Mouse (Mus musculus): Measurements from ENCODE around the gene Prdm11. TPM values are rescaled to one million over a fixed set of nuclear protein-coding genes. Genes with fewer than 3 reads are reported as not detected.
A peak's percentile ranks its signal among the peaks of the same experiment; 100 is the strongest.

The Prdm11 gene
- total RNA-seq, 2 experiments from 2014 or later: 29.2 to 30.8 TPM

DNA sequence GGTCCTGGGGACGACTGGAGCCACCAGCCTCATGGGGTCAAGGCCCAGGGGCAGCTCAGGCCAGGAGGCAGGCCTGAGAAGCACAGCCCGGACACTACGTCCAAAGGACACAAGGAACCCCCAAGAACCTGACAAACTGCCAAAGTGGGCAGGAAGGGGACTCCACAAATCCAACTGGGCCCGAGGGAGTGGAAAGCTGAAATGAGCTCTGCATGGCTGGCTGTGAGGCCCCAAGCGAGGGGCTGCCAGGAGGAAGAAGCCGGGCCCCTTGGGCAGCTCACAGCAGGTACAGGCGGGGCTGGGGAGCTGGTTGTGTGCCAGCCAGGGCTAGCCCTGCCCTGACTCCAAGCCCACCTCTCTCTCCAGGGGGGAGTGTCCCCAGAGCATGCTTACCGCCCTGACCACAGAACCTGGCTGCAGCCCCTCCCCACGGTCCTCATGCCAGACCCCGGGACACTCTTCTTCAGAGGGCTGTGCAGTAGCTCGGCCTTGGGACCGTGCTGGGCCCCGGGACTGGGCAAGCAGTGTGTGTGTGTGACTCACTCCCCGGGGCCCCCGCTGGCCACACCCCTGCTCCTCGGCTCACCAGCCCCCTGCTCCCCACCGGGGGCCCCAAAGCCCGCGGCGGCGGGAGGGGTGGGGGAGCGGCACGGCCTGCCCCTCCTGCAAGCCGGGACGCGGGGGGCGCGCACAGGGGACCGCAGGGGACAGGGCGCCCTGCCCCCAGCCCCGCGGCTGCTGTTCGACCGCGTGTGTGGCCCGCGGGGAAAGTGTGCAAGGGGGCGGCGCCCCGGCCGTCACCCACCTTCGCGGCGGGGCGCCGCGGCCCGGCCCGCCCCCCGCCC is 31.7 kb downstream of the Prdm11 start:
- intact Hi-C loops (cut with DNase I): no loop called here
- DNase-seq: peak; percentile 46

- DNase-seq: no peak
- intact Hi-C loops (cut with DNase I): no loop called here
Observed at GRCm38 (mm10) chr2:93013415-93014092, 32.4 kb downstream of the Prdm11 start.

GRCm38 (mm10) chr2:93012976-93013375 is 33.0 kb downstream of the Prdm11 start:
- intact Hi-C loops (cut with DNase I): no loop called here
- DNase-seq: no peak

- intact Hi-C loops (cut with DNase I): no loop called here
- no peak for DNase-seq
Observed at GRCm38 (mm10) chr2:93011933-93012332, 34.0 kb downstream of the Prdm11 start.

DNA sequence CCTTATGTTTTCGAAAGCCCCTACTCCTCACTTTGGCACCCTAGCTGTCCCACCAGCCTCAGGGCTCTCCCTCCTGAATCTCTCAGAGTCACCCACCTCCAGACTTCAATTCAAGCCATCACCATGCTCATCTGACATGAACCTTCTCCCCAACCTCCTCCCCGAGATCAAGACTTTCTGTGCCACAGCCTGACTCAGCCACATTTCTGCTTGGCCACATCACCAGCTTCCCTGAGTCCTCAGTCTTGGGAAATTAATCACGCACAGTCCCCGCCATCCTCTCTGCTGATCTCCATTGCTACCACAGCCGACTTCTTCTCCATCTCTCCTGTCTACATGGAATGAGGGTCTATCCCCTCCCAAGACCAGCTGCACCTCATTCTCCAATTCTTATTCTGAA is 34.5 kb downstream of the Prdm11 start:
- no peak for DNase-seq
- intact Hi-C loops (cut with DNase I): no loop called here

DNA sequence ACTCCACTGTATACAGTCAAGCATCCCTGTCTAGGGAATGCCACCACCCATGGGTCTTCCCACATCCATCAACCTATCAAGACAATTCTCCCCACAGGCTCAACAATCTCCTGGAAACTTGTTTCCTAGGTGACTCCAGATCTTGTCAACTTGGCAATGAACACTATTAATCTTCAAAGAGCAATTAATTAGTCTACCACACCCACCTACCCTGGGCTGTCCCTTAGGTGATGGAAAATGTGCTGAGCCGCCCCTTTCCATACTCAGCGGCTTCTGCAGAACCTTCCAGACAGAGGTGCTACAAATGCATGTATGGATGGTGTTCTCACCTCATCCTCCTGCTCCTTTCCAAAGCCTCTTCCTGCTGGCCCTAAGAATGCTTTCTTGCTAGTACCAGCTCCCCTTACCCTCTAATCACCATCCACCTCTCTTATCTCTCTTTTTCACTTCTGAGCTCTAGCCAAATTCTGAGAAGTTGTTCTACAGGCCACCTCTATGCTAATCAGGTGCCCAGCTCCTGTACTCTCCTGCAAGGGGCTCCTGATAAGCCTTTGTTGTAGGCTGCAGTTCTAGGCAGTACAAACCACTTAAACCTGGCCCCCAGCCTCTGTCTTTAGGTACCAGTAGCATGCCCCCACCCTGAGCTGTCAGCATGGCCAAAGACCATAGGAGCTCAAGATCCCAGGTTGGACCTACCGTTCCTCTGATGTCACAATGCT is 37.8 kb downstream of the Prdm11 start:
- intact Hi-C loops (cut with DNase I): no loop called here
- no peak for DNase-seq

- DNase-seq: no peak
- intact Hi-C loops (cut with DNase I): no loop called here
Observed at GRCm38 (mm10) chr2:93005028-93005427, 40.9 kb downstream of the Prdm11 start.

GRCm38 (mm10) chr2:92991976-92992375 is 54.0 kb downstream of the Prdm11 start:
- DNase-seq: no peak
- intact Hi-C loops (cut with DNase I): no loop called here

- intact Hi-C loops (cut with DNase I): no loop called here
- no peak for DNase-seq
Observed at GRCm38 (mm10) chr2:92989593-92989992, 56.4 kb downstream of the Prdm11 start.

DNA sequence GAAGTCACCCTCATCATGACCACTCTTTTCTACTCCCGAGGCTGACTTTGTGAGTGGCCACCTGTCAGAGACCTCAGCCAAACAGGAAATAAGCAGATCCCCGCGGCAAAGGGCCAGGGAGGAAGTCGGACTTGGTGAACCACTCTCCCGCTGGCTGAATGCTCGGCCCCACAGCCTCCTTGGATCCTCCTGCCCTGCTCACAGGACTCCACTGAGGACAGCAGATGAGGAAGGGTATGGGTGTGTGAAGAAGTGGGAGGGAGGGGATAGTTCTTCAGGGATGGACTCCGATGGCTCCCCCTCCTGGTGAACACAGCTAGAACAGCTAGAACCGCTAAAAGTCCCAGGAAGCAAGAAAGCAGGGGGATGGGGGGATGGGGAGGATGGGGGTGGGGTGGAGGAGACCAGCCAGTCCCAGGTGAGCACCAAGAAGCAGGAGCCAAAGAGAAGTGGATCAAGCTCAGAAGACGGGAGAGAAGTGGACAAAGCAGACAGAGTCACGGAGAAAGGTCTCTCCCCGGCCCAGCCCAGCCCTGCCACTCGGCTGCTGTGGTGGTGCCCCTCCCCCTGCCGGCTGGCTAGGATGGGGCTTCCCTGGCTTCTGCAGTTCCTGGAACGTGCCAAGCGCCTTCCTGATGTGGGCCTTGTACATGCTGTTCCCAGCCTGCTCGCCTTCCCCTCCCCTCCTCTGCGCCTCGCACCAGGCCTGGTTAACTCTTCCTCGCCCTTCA is 57.9 kb downstream of the Prdm11 start:
- intact Hi-C loops (cut with DNase I): no loop called here
- peak; percentile 90 for DNase-seq

DNA sequence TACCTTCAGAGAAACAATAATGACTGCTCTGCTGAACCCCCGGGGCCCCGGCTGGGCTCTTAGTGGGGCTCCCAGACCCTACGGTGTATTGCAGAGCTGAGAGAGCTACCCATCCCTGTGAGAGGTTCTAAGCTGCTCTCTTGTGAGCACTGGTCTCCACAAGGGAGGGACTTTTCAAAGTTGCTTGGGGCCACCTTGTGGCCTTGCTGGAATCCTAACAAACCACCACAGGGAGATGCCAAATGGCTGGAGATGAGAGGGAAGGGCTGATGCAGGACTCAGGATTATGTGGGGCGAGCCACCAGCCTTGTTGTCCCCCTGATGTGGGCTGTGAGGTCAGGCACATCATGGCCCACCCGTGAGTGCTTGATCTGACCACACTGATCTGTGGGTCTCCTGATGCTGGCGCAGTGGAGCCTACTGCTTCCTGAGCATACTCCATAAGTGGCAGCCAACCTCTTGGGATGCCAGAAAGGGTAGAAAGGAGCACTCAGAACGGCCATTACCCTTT is 58.8 kb downstream of the Prdm11 start:
- intact Hi-C loops (cut with DNase I): no loop called here
- DNase-seq: no peak

DNA sequence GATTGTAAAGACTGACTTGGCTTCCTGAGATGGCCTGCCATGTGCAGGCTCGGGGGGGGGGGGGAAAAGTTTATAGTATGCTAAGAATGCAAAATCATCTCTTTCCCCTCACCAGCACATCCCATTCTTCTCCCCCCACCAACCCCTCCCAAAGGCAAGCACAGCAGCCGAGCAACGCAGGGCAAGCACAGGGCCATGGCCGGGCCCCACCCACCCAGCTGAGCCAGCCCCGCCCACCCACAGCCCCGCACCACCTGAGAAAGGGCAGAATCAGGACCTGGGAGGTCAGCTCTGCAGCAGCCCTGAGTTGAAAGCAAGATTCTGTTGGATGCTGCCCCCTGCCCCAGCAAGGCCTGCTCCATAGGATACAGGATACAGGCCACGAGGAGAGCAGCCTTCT is 60.4 kb downstream of the Prdm11 start:
- DNase-seq: no peak
- intact Hi-C loops (cut with DNase I): no loop called here

- DNase-seq: no peak
- intact Hi-C loops (cut with DNase I): no loop called here
Observed at GRCm38 (mm10) chr2:92985171-92985570, 60.8 kb downstream of the Prdm11 start.

GRCm38 (mm10) chr2:92984321-92985108 is 61.5 kb downstream of the Prdm11 start:
- no peak for DNase-seq
- intact Hi-C loops (cut with DNase I): no loop called here

- intact Hi-C loops (cut with DNase I): no loop called here
Observed at GRCm38 (mm10) chr2:92983273-92983620, 62.7 kb downstream of the Prdm11 start.

DNA sequence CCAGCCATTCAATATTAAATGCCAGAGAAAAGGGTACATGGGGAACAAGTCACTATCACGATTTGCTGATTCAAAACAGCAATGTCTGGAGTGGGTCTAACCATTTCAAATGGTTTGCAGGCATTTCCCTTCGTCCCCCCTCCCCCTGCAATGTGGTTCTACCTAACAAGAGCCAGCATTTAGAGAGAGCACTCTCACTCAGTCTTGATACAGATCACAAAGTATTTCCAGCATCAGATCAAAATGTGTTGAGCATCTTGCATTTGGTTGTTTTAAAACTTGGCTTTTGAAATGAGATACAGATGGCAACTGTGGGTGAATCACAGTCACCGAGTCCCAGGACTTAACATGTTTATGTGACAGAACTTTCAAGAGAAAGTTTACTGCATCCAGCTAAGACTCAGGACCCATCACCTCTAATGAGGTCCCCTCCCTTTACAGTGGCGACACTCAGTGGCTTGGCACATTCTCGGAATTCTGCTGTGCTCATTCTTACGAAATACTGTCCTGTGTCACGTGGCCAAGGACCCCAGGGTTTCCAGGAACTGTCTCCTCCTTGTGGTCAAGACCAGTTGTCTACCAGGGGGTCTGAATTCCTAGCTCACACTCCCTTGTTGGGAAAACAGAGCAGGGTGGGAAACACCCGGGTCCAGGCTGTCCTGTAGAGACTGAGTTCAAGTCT is 63.2 kb downstream of the Prdm11 start:
- no peak for DNase-seq
- intact Hi-C loops (cut with DNase I): no loop called here

More at GRCm38 (mm10) chr2:92983273-92983620, 62.7 kb downstream of the Prdm11 start:
- no peak for DNase-seq

- no peak for DNase-seq
- intact Hi-C loops (cut with DNase I): no loop called here
Observed at GRCm38 (mm10) chr2:92980165-92980564, 65.8 kb downstream of the Prdm11 start.

GRCm38 (mm10) chr2:92975031-92975790 is 70.8 kb downstream of the Prdm11 start:
- no peak for DNase-seq

DNA sequence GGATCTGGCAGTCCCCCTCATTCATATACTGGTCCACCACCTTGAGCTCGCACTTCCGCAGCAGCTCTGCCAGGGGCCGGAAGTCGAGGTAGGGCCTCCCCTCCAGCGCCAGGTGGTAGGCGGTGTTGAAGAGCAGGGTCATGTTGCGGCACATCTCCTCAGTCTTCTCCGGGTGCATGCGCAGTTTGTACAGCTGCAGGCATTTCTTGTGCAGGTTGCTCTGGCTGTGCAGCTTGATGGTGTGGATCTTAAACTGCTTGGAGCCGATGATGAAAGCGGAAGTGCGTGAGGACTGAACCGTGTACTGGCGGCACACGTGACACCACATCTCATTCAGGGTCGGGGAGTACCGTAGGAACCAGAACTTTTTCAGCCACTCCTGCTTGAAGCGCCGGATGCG is 72.3 kb downstream of the Prdm11 start:
- intact Hi-C loops (cut with DNase I): no loop called here
- no peak for DNase-seq

More at GRCm38 (mm10) chr2:92975031-92975790, 70.8 kb downstream of the Prdm11 start:
- intact Hi-C loops (cut with DNase I): no loop called here

Measured in left cerebral cortex, postnatal 4 days (tissue).